Mouse (Mus musculus): ENCODE measurements around the gene Kank1. TPM values are rescaled to one million over a fixed set of nuclear protein-coding genes. Genes with fewer than 3 reads are reported as not detected.

Kank1 gene
- polyA plus RNA-seq, 1 experiment from 2014 or later, result 8.8 TPM

DNA sequence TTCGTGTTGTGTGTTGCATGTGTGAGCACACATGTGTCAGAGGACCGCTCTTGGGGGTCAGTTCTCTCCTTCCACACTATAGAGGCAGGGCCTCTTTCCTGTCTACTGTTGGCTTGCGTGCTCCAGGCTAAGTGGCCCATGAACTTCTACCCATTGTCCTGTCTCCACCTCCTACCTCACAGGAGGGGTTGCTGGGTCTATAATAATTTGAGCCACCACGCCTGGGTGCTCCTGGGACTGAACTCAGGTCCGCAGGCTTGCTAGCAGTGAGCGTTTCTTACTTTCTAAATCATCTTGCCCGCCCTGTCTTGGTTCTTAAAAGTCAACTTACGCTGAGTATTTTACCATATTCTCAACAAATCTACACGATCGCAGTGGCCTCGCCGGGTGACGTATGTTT, 140.1 kb downstream of the Kank1 start:
- ATAC-seq (ENCODE audit: low FRiP score), result no peak
- Histone ChIP-seq H3K4me2 (no peak overlapping the region), H3K27ac (no peak overlapping the region), H3K27me3 (no peaks in the 10 kb centered on the region), H3K4me1 (peaks cover 13% of the 10 kb centered on the region), H3K4me3 (replicated peaks) (no peak overlapping the region), H3K9ac (no peak overlapping the region), H3K9me3 (no peaks in the 10 kb centered on the region), H3K36me3 (replicated peaks) (no peaks in the 10 kb centered on the region)
- 93% methylated on average over 13 of the region's 13 CpGs for WGBS

DNA sequence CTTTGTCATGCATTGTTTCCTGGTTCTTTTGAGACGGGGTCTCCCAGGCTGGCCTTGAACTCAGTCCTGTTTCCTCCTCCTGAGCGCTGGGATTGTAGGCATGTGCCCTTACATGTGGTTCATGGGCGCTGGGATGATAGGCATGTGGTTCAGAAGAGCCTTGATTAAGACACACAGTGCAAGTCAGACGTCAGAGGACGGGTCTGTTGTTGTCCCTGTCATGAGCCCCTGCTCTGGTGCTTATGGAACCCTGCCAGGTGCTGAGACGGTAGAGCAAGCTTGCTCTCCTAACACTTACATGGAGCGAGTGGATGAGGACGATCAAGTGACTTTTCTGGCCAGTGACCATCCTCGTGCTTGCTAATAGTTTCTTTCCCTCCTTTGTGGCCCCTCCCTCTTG, 143.9 kb downstream of the Kank1 start:
- 88% methylated on average over 9 of the region's 9 CpGs for WGBS

DNA sequence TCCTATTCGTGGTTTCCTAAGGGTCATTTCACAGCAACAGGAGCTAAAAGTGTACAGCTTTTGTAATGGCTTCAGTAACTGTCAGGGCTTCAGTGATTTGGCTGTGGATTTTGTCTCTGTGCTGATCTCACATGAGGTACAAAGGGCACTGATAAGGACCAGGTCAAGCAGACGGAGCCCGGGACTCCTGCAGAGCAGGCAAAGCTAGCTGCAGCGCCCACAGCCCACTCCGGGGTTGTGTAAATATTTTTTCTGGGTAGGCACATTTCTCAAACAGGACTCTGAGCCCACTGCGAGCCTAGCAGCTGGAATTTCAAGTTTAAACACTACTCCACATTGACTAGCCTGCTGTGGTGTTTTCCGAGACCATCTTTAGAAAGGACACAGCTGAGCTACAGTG, 145.2 kb downstream of the Kank1 start:
- H3K4me2 ChIP-seq, result no peak overlapping the region
- H3K27ac ChIP-seq, result no peak overlapping the region
- ATAC-seq (ENCODE audit: low FRiP score), result no peak
- no peak overlapping the region for H3K4me3 ChIP-seq (replicated peaks)
- H3K27me3 ChIP-seq, result no peaks in the 10 kb centered on the region
- no peaks in the 10 kb centered on the region for H3K9me3 ChIP-seq
- no peak overlapping the region for H3K9ac ChIP-seq
- H3K4me1 ChIP-seq, result peaks cover 11% of the 10 kb centered on the region
- WGBS, result 49% methylated on average over 7 of the region's 7 CpGs
- no peaks in the 10 kb centered on the region for H3K36me3 ChIP-seq (replicated peaks)

More for the DNA sequence above, 143.9 kb downstream of the Kank1 start:
- ATAC-seq (ENCODE audit: low FRiP score), result no peak
- H3K4me2 ChIP-seq, result no peak overlapping the region
- H3K36me3 ChIP-seq (replicated peaks), result no peaks in the 10 kb centered on the region
- H3K4me1 ChIP-seq, result peaks cover 11% of the 10 kb centered on the region
- H3K27ac ChIP-seq, result no peak overlapping the region
- H3K9me3 ChIP-seq, result no peaks in the 10 kb centered on the region
- no peaks in the 10 kb centered on the region for H3K27me3 ChIP-seq
- no peak overlapping the region for H3K9ac ChIP-seq
- H3K4me3 ChIP-seq (replicated peaks), result no peak overlapping the region

DNA sequence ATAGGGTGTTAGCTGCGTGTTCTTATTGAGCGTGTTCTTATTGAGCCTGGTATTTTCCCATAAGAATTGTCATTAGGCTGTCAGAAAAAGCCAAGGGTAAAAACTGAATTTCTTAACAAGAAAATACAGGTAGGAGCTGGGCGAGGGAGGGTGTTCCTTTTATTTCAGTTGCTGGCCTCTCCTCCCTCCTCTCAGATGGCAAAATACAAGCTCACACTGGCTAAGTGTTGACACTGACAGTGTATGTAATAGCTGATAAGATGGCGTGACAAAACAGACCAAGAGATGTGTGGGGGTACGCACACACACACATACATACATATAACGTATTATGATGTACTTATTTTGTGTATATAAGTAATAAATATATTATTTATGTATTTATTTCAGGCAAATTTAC, 145.7 kb downstream of the Kank1 start:
- ATAC-seq (ENCODE audit: low FRiP score), result no peak
- H3K4me1 ChIP-seq, result peaks cover 11% of the 10 kb centered on the region
- no peaks in the 10 kb centered on the region for H3K27me3 ChIP-seq
- no peak overlapping the region for H3K4me2 ChIP-seq
- no peaks in the 10 kb centered on the region for H3K9me3 ChIP-seq
- no peak overlapping the region for H3K27ac ChIP-seq
- 92% methylated on average over 6 of the region's 6 CpGs for WGBS
- no peak overlapping the region for H3K4me3 ChIP-seq (replicated peaks)
- no peaks in the 10 kb centered on the region for H3K36me3 ChIP-seq (replicated peaks)
- H3K9ac ChIP-seq, result no peak overlapping the region

DNA sequence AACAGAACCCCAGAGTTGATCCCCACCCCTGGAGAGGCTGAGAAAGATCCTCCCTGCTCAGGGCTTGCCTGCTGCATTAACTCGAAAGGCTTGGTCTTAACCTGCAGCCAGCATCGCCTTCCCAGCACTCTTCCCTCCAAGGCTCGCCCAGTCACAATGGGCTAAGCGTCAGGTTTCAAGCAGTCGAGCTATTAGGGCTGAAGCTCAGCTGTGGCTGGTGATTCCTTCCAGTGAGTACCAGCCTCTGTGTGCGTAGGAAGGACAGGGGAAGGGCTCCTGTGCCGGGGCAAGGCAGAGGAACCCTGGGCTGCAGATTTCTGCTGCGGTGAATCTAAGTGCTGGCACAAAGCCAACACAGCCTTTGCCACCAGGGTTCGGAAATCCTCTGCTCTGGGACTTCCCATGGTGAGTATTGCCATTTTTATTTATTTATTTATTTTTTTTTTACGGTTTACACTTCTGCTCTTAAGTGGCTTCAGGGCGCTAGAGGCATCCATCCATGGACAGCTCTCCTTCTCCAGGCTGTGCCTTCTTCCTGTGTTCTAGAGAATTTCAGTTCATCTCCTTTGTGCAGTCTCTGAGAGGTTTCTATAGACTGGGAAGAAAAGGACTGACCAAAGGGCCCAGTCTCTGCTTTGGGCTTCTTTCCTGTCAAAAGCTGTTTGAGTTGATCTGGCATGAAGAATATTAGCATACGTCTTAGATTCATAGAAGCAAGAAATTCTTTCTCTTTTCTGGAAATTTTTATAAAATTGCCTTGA, 146.8 kb downstream of the Kank1 start:
- Histone ChIP-seq H3K4me1 (peaks cover 11% of the 10 kb centered on the region), H3K9me3 (no peaks in the 10 kb centered on the region), H3K4me2 (peak overlapping the region; percentile 19; the same call in 1 of the 2 replicates), H3K27ac (peak overlapping the region; percentile 43), H3K9ac (no peak overlapping the region), H3K36me3 (replicated peaks) (no peaks in the 10 kb centered on the region), H3K4me3 (replicated peaks) (no peak overlapping the region), H3K27me3 (no peaks in the 10 kb centered on the region)
- peak; percentile 51; the same call in 1 of the 2 replicates for ATAC-seq (ENCODE audit: low FRiP score)
- WGBS, result 11% methylated on average over 12 of the region's 12 CpGs

DNA sequence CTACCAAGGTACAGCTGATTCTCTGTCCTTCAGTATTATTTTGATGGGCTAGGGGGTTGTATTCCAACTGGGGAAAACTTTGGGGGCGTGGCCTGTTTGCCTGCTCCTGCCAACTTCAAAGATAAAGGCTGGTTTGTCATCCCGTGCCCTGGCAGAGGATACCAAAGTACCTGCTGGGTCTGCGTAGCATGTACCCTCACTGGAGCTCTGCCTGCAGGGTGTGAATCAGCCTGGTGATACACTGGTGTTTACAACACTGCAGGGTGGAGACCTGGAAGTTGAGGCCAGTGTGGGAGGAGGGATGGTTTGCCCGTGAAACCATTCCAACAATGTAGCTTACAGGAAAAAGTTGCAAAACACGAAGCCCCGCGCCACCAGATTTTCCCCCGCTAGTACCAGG, 149.2 kb downstream of the Kank1 start:
- H3K27me3 ChIP-seq, result no peaks in the 10 kb centered on the region

DNA sequence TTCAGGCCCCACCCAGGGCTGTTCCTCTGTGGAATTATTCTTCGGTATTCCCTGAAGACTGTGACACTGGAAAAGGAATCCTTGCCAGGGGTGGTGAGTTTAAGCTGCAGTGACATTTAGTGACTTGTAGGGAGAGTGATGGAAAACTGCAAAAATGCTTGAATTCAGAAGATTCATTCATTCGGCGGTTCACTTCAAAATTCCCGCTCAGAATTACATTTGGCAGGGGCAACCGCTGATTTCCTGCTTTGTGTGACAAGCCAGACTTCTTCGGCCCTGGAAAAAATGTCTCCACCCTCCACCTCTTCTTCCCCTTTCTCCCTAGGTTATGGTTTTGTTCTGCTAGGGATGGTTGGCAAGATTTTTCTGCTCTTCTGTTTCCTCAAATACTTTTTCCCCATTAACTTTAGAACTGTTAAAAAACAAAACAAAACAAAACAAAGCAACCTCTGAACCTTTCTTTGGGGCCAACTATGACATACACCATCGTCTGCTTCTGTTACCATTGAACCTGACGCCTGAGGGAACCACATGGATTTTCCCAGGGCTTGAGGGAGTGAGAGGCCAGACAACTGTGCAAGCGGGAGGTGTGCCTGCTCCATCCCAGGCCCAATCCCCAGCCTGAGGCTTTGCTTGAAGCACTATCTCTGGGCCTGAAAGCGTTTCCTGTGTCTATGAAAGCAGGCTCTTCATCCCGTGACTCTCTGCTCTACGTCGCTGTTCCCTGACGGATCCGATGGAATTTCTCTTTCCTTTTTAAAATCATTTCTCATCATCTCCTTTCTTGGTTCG, 150.1 kb downstream of the Kank1 start:
- Histone ChIP-seq H3K36me3 (replicated peaks) (no peaks in the 10 kb centered on the region), H3K9ac (no peak overlapping the region), H3K9me3 (no peaks in the 10 kb centered on the region), H3K4me1 (peaks cover 11% of the 10 kb centered on the region), H3K27ac (no peak overlapping the region), H3K27me3 (no peaks in the 10 kb centered on the region), H3K4me3 (replicated peaks) (no peak overlapping the region), H3K4me2 (no peak overlapping the region)
- WGBS, result 88% methylated on average over 16 of the region's 16 CpGs
- no peak for ATAC-seq (ENCODE audit: low FRiP score)

More for the DNA sequence above, 149.2 kb downstream of the Kank1 start:
- Histone ChIP-seq H3K4me1 (peaks cover 11% of the 10 kb centered on the region), H3K9me3 (no peaks in the 10 kb centered on the region), H3K4me2 (no peak overlapping the region), H3K27ac (no peak overlapping the region), H3K9ac (no peak overlapping the region), H3K36me3 (replicated peaks) (no peaks in the 10 kb centered on the region), H3K4me3 (replicated peaks) (no peak overlapping the region)
- 78% methylated on average over 8 of the region's 8 CpGs for WGBS
- ATAC-seq (ENCODE audit: low FRiP score), result no peak

DNA sequence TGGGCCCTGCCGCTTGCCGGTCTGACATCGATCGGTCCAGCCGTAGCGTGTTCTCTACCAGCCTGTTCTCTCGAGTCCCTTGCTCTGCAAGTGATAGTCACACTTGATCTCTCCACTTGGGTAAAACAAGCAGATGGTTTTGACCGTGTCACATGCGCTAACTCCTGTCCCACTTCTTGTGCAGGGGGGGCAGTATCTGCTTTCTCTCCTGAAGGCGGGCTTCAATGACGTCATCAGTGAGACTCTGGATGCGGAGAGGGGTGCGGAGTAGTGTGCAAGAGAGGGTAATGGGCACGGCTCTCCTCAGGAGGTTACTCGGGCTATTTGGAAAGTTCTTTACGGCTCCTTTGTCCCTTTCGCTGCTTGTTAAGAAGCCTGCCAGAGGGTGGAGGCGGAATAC, 151.1 kb downstream of the Kank1 start:
- no peak for ATAC-seq (ENCODE audit: low FRiP score)
- no peak overlapping the region for H3K4me3 ChIP-seq (replicated peaks)
- H3K36me3 ChIP-seq (replicated peaks), result no peaks in the 10 kb centered on the region
- no peak overlapping the region for H3K9ac ChIP-seq
- no peaks in the 10 kb centered on the region for H3K27me3 ChIP-seq
- no peaks in the 10 kb centered on the region for H3K9me3 ChIP-seq
- H3K27ac ChIP-seq, result no peak overlapping the region
- 80% methylated on average over 18 of the region's 18 CpGs for WGBS
- H3K4me2 ChIP-seq, result no peak overlapping the region
- H3K4me1 ChIP-seq, result peaks cover 9% of the 10 kb centered on the region

DNA sequence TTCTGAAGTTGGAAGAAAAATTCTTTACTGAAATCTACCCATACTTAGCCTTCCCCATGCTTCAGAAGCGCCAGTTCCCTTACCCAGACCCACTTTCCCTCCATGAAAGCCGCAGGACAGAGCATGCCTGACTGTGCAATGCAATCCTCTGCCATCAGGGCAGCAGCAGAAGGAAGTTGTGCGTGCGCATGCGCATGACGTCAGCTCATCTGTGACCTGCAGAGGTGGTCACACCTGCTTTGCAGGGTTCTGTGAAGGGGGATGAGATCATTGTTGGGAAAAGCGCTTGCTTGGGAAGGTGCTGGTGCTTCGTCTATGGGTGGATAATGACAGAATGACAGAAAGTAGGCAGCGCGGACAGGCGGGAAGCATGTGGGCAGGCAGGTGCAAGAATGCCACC, 155.4 kb downstream of the Kank1 start:
- Histone ChIP-seq H3K27me3 (no peaks in the 10 kb centered on the region), H3K4me3 (replicated peaks) (no peak overlapping the region), H3K9ac (no peak overlapping the region), H3K36me3 (replicated peaks) (no peaks in the 10 kb centered on the region), H3K4me2 (no peak overlapping the region), H3K27ac (no peak overlapping the region), H3K4me1 (peaks cover 16% of the 10 kb centered on the region), H3K9me3 (no peaks in the 10 kb centered on the region)
- no peak for ATAC-seq (ENCODE audit: low FRiP score)
- 93% methylated on average over 11 of the region's 11 CpGs for WGBS

DNA sequence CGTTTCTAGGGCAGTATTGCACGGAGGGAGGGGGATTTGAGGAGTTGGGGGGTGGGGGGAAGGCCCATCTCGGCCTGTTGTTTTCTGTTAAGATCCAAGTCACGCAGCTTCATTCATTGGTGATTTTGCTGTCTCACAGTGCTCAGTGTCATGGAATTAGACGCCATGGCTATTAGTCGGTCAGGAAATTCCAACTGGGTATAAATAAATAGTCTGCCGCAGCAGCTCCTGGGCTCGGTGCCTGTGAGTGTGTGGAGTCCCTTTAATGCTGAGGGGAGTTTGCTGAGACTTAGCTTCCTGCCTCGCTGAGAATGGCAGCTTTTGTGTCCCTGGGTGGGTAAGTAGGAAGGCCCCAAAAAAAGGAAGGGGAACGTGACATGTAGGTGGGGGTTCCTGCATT, 158.3 kb downstream of the Kank1 start:
- WGBS, result 29% methylated on average over 10 of the region's 10 CpGs
- no peak overlapping the region for H3K4me2 ChIP-seq
- ATAC-seq (ENCODE audit: low FRiP score), result no peak
- no peaks in the 10 kb centered on the region for H3K36me3 ChIP-seq (replicated peaks)
- 0 out of 2 replicates have a peak overlapping the region, but pooled peaks have one; percentile 25 for H3K27ac ChIP-seq
- peaks cover 27% of the 10 kb centered on the region for H3K4me1 ChIP-seq
- H3K9me3 ChIP-seq, result no peaks in the 10 kb centered on the region
- peaks cover 11% of the 10 kb centered on the region for H3K27me3 ChIP-seq
- no peak overlapping the region for H3K9ac ChIP-seq
- H3K4me3 ChIP-seq (replicated peaks), result no peak overlapping the region

DNA sequence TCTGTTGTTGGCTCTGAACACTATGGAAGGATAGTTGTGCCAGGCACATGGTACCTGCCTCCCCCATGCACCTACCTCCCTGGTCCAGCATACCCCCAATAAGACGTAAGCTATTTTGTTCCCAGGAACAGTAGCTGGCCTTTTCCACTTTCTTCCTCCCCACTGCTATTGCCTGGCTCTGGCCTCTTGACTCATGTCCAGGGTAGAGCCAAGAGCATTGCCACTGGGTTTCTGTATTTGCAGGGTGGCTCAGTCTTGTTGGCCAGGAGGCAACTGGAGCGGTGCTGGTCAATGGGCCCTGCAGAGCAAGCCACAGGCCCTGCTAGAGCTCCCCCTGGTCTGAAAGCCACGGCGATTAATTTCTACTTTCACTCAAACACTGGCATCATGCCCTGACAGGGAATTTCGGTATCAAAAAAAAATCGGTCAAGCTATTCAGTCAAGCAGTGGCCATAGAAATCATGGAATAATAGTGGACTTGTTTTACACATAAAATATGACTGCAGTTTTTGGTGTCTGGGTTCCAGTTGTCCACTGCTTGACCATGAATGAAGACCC, 160.0 kb downstream of the Kank1 start:
- Histone ChIP-seq H3K27ac (no peak overlapping the region), H3K9me3 (no peaks in the 10 kb centered on the region), H3K4me3 (replicated peaks) (no peak overlapping the region), H3K9ac (no peak overlapping the region), H3K4me2 (no peak overlapping the region), H3K4me1 (peaks cover 45% of the 10 kb centered on the region), H3K36me3 (replicated peaks) (no peaks in the 10 kb centered on the region), H3K27me3 (peaks cover 14% of the 10 kb centered on the region)
- no peak for ATAC-seq (ENCODE audit: low FRiP score)
- WGBS, result 95% methylated on average over 6 of the region's 6 CpGs

DNA sequence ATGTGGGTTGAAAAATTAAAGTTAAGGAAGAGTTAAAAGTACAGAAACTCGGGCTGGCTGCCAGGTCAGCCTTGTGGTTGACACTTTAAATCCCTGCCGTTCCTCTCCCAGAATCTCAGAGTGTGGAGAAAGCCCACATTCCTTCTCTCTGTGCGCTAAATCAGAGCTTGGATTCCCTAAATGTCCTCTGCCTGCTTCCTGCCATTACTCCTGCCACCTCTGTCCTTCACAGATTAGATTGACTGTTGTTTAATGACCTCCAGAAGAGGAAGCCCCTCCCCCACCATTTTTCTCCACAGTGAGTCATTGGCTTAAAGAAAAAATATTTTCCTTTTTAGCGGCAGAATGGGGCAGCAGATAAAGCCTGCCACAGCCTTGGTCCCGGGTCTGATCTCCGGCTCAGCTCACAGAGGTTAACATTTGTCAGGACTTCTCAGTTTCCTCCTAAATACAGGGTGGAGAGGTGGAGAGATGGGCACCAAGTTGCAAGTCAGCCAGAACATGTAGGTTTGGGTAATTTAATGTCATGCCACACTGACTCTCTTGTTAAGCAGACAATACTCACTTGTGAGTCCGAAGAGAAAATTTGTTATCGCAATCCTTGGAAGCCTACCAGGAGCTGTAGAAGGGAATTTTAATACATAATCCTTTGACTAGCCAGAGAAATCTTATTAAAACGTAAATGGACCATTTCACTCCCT, 162.9 kb downstream of the Kank1 start:
- Histone ChIP-seq H3K27ac (peak overlapping the region; percentile 5; the same call in 1 of the 2 replicates), H3K9me3 (no peaks in the 10 kb centered on the region), H3K4me2 (peak overlapping the region; percentile 35), H3K4me3 (replicated peaks) (no peak overlapping the region), H3K9ac (no peak overlapping the region), H3K27me3 (peaks cover 29% of the 10 kb centered on the region), H3K36me3 (replicated peaks) (no peaks in the 10 kb centered on the region), H3K4me1 (peaks cover 46% of the 10 kb centered on the region)
- WGBS, result 22% methylated on average over 9 of the region's 9 CpGs
- no peak for ATAC-seq (ENCODE audit: low FRiP score)

Data from forebrain, embryonic 12.5 days (tissue).